Comparison of ENCODE assay signal across 9 mouse cellular contexts in genomic region chr1:156229448-156229847, GRCm38 (mm10). TPM values are rescaled to one million over a fixed set of nuclear protein-coding genes. Genes with fewer than 3 reads are reported as not detected.
DNase-seq lines count a peak whose midpoint lies in the region; ATAC-seq and TF ChIP-seq lines count a peak whose summit lies in the region.
"Had no signal": no experiment of that assay in that cellular context is flagged by ENCODE, and none has a peak within 500 bp of the region (broad histone marks: within the 10 kb centered on the region; RNA-seq: fewer than 3 reads in every experiment).

No protein-coding gene starts in this region.

- DNase-seq in testis, postnatal 14 days (ENCODE audit: low spot score): no peak
- peak; percentile 27 to 30 for DNase-seq in adrenal gland, postnatal 4 days (ENCODE audit: low spot score in 2 of 2)
- DNase-seq in forelimb bud, embryonic 11.5 days (ENCODE audit: low read depth, low spot score): peak; percentile 72
- DNase-seq in kidney, adult 8-10 months: peak; percentile 39 to 68
- DNase-seq in liver, embryonic 11.5 days (ENCODE audit: low spot score): peak; percentile 58
- peak; percentile 3 to 12 for DNase-seq in natural killer cell, adult 2 months (ENCODE audit: low spot score in 2 of 2)
- peak; percentile 67 for DNase-seq in yolk sac, embryonic 10.5 days (ENCODE audit: low spot score)

- H3K27ac ChIP-seq in testis, adult 2 months (ENCODE audit: control insufficient read depth, insufficient read depth, low read depth, low read length): no peak overlapping the region
- no peak overlapping the region for H3K27ac ChIP-seq in liver, embryonic 11.5 days (ENCODE audit: low read depth, low read length)

- H3K4me1 ChIP-seq in testis, adult 2 months (ENCODE audit: control insufficient read depth, insufficient read depth, low read length): no peaks in the 10 kb centered on the region
- H3K4me1 ChIP-seq in liver, embryonic 11.5 days (replicated peaks; ENCODE audit: control insufficient read depth, insufficient read depth, low read length): peaks cover 19% of the 10 kb centered on the region

- no peak overlapping the region for H3K9ac ChIP-seq in liver, embryonic 11.5 days (ENCODE audit: low read depth, low read length)

- no peak overlapping the region for H3K4me3 ChIP-seq in testis, adult 2 months (ENCODE audit: control insufficient read depth, low read depth, low read length)
- no peak overlapping the region for H3K4me3 ChIP-seq in liver, embryonic 11.5 days (ENCODE audit: low read depth, low read length)

- no peak for TF ChIP-seq POLR2A in testis, adult 2 months (IDR thresholded peaks at IDR 0.05; ENCODE audit: control insufficient read depth, low read depth, low read length)

- ATAC-seq in liver, embryonic 11.5 days (replicated peaks; ENCODE audit: low FRiP score): peak; percentile 66; the same call in 1 of the 2 replicates

- peak; percentile 57; the same call in 1 of the 2 replicates for TF ChIP-seq CTCF in testis, adult 2 months (IDR thresholded peaks at IDR 0.05; ENCODE audit: control insufficient read depth, insufficient read depth, insufficient replicate concordance, low read depth, low read length)

- H3K9me3 ChIP-seq in liver, embryonic 11.5 days (ENCODE audit: control insufficient read depth, low read length): peaks cover 2% of the 10 kb centered on the region; the same call in 1 of the 2 replicates

- WGBS in liver, embryonic 11.5 days: 23% methylated on average over 7 of the region's 7 CpGs

- no peaks in the 10 kb centered on the region for H3K36me3 ChIP-seq in testis, adult 2 months (ENCODE audit: control insufficient read depth, insufficient read depth, low read length)
- no peaks in the 10 kb centered on the region for H3K36me3 ChIP-seq in liver, embryonic 11.5 days (ENCODE audit: control insufficient read depth, insufficient read depth, low read length)

- H3K27me3 ChIP-seq in testis, adult 2 months (ENCODE audit: control insufficient read depth, insufficient read depth, low read length): no peaks in the 10 kb centered on the region
- no peaks in the 10 kb centered on the region for H3K27me3 ChIP-seq in liver, embryonic 11.5 days (replicated peaks; ENCODE audit: control insufficient read depth, insufficient read depth, low read length)

- no peak overlapping the region for H3K4me2 ChIP-seq in liver, embryonic 11.5 days

RNA-seq across cellular contexts. Expression of gene Fam163a, which starts 24.6 kb away (rescaled TPM):
- polyA plus RNA-seq in testis, adult 2 months (2012; rRNA removed): 0.02 and 0.07 TPM in 2 replicates
- 10 to 100 TPM; 22.8 to 25.6 TPM for total RNA-seq in adrenal gland, postnatal 4 days (2021)
- polyA plus RNA-seq in liver, embryonic 11.5 days (2014; fragmentation: Nextera tagmentation; extraction: Ambion mirVana): 0.26 and 0.43 TPM in 2 replicates
- polyA plus RNA-seq: gonadal fat pad, adult 2 months had no signal
